Comparison of ENCODE assay signal across 15 mouse cellular contexts in the genomic region with DNA sequence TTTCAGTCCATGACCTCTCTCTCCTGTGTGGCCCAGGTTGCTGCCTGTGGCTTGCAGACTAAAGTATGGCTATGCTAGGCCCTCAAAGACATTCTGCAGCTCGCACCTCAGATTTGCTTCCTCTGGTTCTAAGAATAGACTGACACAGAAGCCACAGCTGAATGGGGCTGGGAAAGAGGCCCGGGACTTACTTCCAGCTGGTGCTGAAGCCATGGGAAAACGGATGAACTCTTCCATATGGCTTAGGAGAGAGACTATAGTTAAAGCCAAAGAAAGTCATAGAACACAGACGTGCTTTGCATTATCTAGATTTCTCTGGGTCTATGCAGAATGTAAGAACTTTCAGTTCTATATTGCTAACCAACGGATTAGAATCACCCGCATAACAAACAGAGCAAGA.
"Had no signal": no experiment of that assay in that cellular context is flagged by ENCODE, and none has a peak within 500 bp of the region (broad histone marks: within the 10 kb centered on the region; RNA-seq: fewer than 3 reads in every experiment).

No protein-coding gene starts in this region.

- H3K4me1 ChIP-seq: limb, embryonic 12.5 days; midbrain, embryonic 10.5 days; neural tube, embryonic 12.5 days had no signal

- H3K4me3 ChIP-seq: limb, embryonic 12.5 days; midbrain, embryonic 10.5 days; myocyte; neural tube, embryonic 12.5 days had no signal

- H3K36me3 ChIP-seq: limb, embryonic 12.5 days; midbrain, embryonic 10.5 days; neural tube, embryonic 12.5 days had no signal

- H3K4me2 ChIP-seq: limb, embryonic 12.5 days; neural tube, embryonic 12.5 days had no signal

- H3K27me3 ChIP-seq: limb, embryonic 12.5 days; neural tube, embryonic 12.5 days had no signal

- H3K27ac ChIP-seq: limb, embryonic 12.5 days; liver, embryonic 14.5 days; midbrain, embryonic 10.5 days; neural tube, embryonic 12.5 days had no signal

- H3K9ac ChIP-seq: limb, embryonic 12.5 days; liver, embryonic 14.5 days; neural tube, embryonic 12.5 days had no signal

- H3K9me3 ChIP-seq: limb, embryonic 12.5 days; midbrain, embryonic 10.5 days; neural tube, embryonic 12.5 days had no signal

- DNase-seq: kidney, adult 2 months; kidney, postnatal 25 days; layer of hippocampus, adult 9-11 months; layer of hippocampus, postnatal 36 days; lung, adult 2 months; lung, postnatal 10 days; midbrain, embryonic 14.5 days; retina, postnatal 1 day; right cerebral cortex, postnatal 25 days; thymus, postnatal 36 days had no signal
